Mouse (Mus musculus) lung, postnatal 0 days (tissue): ENCODE data around the gene Pkd1l2.

Experiments
- CTCF ChIP-seq: IDR thresholded peaks from 2 replicates; pipeline ENCODE4 v1.5.1; 2016; ENCODE audit warnings: antibody characterized with exemption, mild to moderate bottlenecking
- EP300 ChIP-seq: IDR thresholded peaks from 2 replicates; pipeline ENCODE4 v1.6.1; 2016; ENCODE audit warnings: antibody characterized with exemption, mild to moderate bottlenecking, control low read depth

DNA sequence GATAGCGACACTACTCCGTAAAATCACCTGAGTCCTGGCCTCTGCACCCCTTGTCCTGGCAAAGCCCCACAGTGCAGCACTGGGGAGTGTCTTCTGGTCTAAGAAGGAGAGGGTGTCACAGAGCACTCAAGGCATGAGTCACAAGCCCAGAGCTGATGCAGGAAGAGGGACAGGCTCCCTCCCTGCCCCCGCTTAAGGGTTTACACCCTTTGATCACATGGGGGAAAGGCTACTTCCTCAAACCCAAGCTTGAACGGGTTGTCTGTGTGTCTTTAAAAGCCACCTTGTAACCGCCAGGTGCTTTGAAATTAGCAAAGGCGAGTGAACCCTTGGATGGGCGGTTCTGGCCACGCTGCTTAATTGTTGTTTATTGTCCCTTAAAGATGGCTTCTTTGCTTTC is 39.0 kb upstream of the Pkd1l2 start:
- TF ChIP-seq CTCF = no peak
- TF ChIP-seq EP300 = no peak
